Mouse (Mus musculus): ENCODE data around the gene Gm20604. TPM values are rescaled to one million over a fixed set of nuclear protein-coding genes. Genes with fewer than 3 reads are reported as not detected.

Gm20604 gene
- total RNA-seq, 2 experiments from 2014 or later: 4.3 to 4.6 TPM

- DNase-seq: peak; percentile 90
- intact Hi-C loops (cut with DNase I): loop anchor here (1.0 to 2.0 kb wide), 2 partner anchors 13 to 321 kb away; partner anchors contain the start of genes Gm28051, Gon7 and Ubr7
These were observed 14.6 kb downstream of the Gm20604 start, which contains the start of the genes Moap1 and Tmem251 for GRCm38 (mm10) chr12:102743589-102744574. Gene Moap1, minus strand, starts transcription at chr12:102743661. Gene Tmem251, plus strand, starts transcription at chr12:102743762.

- no peak for DNase-seq
- intact Hi-C loops (cut with DNase I): loop anchor here (1.0 to 2.0 kb wide), 2 partner anchors 14 to 322 kb away; partner anchors contain the start of genes Gm28051, Gon7 and Ubr7
These were observed 15.4 kb downstream of the Gm20604 start for GRCm38 (mm10) chr12:102743036-102743588.

GRCm38 (mm10) chr12:102742056-102742455 is 16.4 kb downstream of the Gm20604 start:
- intact Hi-C loops (cut with DNase I): loop anchor here (2.0 kb wide), 1 partner anchor 323 kb away; no protein-coding TSS in a partner anchor
- no peak for DNase-seq

- DNase-seq: no peak
- intact Hi-C loops (cut with DNase I): loop anchor here (1.0 kb wide), 1 partner anchor 39 kb away; no protein-coding TSS in a partner anchor
These were observed 18.2 kb downstream of the Gm20604 start for GRCm38 (mm10) chr12:102740285-102740684.

GRCm38 (mm10) chr12:102739096-102739495 is 19.4 kb downstream of the Gm20604 start:
- DNase-seq: no peak

GRCm38 (mm10) chr12:102733381-102733780 is 25.1 kb downstream of the Gm20604 start:
- peak; percentile 57 to 67 for DNase-seq

More at GRCm38 (mm10) chr12:102739096-102739495, 19.4 kb downstream of the Gm20604 start:
- intact Hi-C loops (cut with DNase I): no loop called here

GRCm38 (mm10) chr12:102730798-102731619 is 27.5 kb downstream of the Gm20604 start:
- intact Hi-C loops (cut with DNase I): no loop called here
- no peak for DNase-seq

More at GRCm38 (mm10) chr12:102733381-102733780, 25.1 kb downstream of the Gm20604 start:
- intact Hi-C loops (cut with DNase I): no loop called here

GRCm38 (mm10) chr12:102729855-102730797 is 28.3 kb downstream of the Gm20604 start:
- DNase-seq: no peak
- intact Hi-C loops (cut with DNase I): loop anchor here (10.0 kb wide), 1 partner anchor 235 kb away; no protein-coding TSS in a partner anchor

- DNase-seq: no peak
- intact Hi-C loops (cut with DNase I): loop anchor here (10.0 kb wide), 1 partner anchor 231 kb away; no protein-coding TSS in a partner anchor
These were observed 32.7 kb downstream of the Gm20604 start for GRCm38 (mm10) chr12:102725761-102726175.

GRCm38 (mm10) chr12:102725146-102725545 is 33.3 kb downstream of the Gm20604 start:
- DNase-seq: no peak
- intact Hi-C loops (cut with DNase I): loop anchor here (10.0 kb wide), 1 partner anchor 230 kb away; no protein-coding TSS in a partner anchor

- no peak for DNase-seq
- intact Hi-C loops (cut with DNase I): loop anchor here (10.0 kb wide), 1 partner anchor 229 kb away; no protein-coding TSS in a partner anchor
These were observed 34.6 kb downstream of the Gm20604 start for GRCm38 (mm10) chr12:102723861-102724260.

GRCm38 (mm10) chr12:102722966-102723365 is 35.5 kb downstream of the Gm20604 start:
- intact Hi-C loops (cut with DNase I): loop anchor here (10.0 kb wide), 1 partner anchor 228 kb away; no protein-coding TSS in a partner anchor
- DNase-seq: no peak

- intact Hi-C loops (cut with DNase I): loop anchor here (10.0 kb wide), 1 partner anchor 228 kb away; no protein-coding TSS in a partner anchor
These were observed 36.0 kb downstream of the Gm20604 start for GRCm38 (mm10) chr12:102722451-102722850.

GRCm38 (mm10) chr12:102719552-102720315 is 38.7 kb downstream of the Gm20604 start:
- no peak for DNase-seq

More at GRCm38 (mm10) chr12:102722451-102722850, 36.0 kb downstream of the Gm20604 start:
- no peak for DNase-seq

GRCm38 (mm10) chr12:102714654-102715395 is 43.6 kb downstream of the Gm20604 start:
- DNase-seq: no peak

More at GRCm38 (mm10) chr12:102719552-102720315, 38.7 kb downstream of the Gm20604 start:
- intact Hi-C loops (cut with DNase I): loop anchor here (1.0 to 10.0 kb wide), 3 partner anchors 140 to 225 kb away; no protein-coding TSS in a partner anchor

GRCm38 (mm10) chr12:102714116-102714515 is 44.4 kb downstream of the Gm20604 start:
- no peak for DNase-seq
- intact Hi-C loops (cut with DNase I): no loop called here

More at GRCm38 (mm10) chr12:102714654-102715395, 43.6 kb downstream of the Gm20604 start:
- intact Hi-C loops (cut with DNase I): loop anchor here (5.0 kb wide), 1 partner anchor 188 kb away; no protein-coding TSS in a partner anchor

Data from heart, postnatal 36 days (tissue).